Mouse (Mus musculus): ENCODE measurements around the gene G6pc3. TPM values are rescaled to one million over a fixed set of nuclear protein-coding genes. Genes with fewer than 3 reads are reported as not detected.

Gene G6pc3
- polyA plus RNA-seq, 1 experiment, result 21.2 TPM

DNA sequence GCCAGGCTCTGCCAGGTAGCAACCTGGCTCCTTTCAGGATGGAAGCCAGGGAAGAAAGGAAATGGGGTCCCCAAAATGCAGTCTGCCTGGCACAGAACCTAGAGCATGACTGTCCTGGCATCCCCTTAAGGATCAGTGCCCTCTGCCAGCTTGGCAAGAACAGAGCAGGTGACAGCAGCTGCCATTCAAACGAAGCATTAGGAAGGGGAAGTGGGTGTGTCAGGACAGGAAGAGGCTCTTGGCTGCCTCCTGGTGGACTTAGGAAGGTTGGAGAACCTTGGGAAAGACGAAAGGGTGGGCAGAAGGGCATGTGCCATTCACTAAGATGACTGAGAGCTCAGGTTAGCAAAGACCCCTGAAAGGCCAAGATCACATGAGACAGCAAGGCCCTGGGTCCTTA lies 20.3 kb downstream of the G6pc3 start:
- no peak for TF ChIP-seq GATA1 (IDR thresholded peaks at IDR 0.05; ENCODE audit: low read length)

GRCm38 (mm10) chr11:102210185-102210584 lies 20.8 kb downstream of the G6pc3 start:
- no peak for TF ChIP-seq GATA1 (IDR thresholded peaks at IDR 0.05; ENCODE audit: low read length)

DNA sequence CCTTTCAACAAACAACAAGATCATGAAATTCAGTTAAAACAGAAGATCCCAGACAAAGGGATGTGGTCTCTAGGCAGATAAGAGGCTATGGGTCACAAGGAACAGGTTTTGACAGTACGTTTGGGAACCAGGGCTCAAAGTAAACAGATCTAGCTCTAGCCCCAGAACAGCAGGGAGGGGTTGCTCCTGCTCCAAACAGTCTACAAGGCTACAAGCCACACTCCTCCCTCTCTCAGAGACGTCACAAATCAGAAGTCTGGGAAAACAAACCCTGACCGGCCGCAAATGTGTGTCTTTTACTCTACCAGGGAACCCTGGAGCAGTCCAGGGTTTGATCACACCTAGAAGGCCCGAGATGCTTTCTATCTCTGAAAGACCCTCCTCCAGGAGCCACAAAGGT lies 21.6 kb downstream of the G6pc3 start:
- no peak for TF ChIP-seq GATA1 (IDR thresholded peaks at IDR 0.05; ENCODE audit: low read length)

DNA sequence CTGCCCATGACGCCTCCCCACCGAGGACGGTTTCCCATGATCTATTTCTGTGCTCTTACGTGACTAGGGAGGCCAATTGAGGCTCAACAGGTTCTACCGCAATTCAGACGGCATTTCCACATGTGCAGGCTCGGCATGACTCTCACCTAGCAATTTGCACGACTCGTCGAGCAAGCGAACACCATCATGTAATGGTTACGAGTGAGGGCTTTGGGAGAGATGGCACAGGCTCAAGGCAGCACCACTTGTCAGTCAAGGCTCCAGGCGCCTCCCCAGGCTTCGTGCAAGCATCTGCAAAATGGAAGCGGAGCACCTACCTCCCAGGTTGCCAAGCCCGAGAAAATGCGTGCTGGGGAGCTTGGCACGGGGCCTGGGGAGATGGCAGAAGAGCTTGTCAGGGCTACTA lies 22.5 kb downstream of the G6pc3 start:
- no peak for TF ChIP-seq GATA1 (IDR thresholded peaks at IDR 0.05; ENCODE audit: low read length)

DNA sequence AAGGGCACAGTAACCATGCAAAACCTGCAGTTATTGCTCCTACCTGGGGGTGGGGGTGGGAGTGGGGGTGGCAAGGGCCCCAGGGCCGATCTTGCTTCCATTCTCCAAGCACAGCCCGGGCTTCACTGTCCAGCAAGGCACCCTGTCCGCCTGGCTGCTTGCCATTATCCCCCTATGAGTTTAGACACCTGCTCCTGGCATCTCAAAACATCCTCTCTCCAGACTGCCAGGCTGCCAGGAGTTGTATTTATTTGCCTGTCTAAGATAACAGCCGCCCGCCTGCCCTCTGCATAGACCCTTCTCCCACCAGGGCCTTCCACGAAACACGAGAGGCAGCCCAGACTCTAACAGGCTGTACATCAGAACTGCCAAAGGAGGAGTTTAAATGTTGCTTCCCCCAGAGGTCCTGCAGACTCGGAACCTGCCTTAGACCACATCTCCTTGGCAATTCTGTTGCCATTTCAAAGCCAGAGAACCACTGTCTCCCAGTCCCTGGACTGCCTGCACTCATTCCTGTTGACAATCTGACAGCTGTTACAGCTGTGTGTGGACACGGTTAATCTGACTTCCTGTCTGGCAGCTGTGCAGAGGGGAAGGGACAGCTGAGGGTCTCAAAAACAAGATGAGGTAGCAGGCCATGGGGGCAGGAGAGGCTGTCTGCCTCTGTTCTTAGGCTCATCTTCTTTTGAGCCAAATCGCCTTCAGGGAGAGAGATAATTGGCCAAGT lies 25.2 kb downstream of the G6pc3 start:
- TF ChIP-seq GATA1 (IDR thresholded peaks at IDR 0.05; ENCODE audit: low read length), result no peak

DNA sequence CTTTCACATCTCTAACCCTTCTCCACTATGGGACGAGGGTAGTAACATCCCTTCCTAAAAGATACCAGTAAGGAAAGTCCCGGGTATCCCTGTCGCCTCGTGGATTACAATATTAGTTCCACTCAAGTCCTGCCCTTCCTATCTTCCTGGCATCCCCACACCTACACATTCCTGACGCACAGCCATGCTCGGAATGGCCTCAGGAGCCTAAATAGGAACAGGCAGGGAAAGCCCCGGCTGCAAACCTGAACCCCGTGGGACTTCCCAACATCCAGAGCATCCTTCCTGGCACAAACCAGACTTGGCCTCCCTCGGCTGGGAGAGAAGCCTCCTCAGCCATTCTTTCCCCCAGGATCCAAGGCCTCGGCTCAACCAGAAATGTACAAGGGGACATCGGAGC lies 26.1 kb downstream of the G6pc3 start:
- TF ChIP-seq GATA1 (IDR thresholded peaks at IDR 0.05; ENCODE audit: low read length), result no peak

- TF ChIP-seq GATA1 (IDR thresholded peaks at IDR 0.05; ENCODE audit: low read length), result no peak
Measured at GRCm38 (mm10) chr11:102216056-102216885, 26.9 kb downstream of the G6pc3 start.

GRCm38 (mm10) chr11:102216886-102217240 lies 27.4 kb downstream of the G6pc3 start:
- TF ChIP-seq GATA1 (IDR thresholded peaks at IDR 0.05; ENCODE audit: low read length), result no peak

GRCm38 (mm10) chr11:102217396-102217795 lies 28.0 kb downstream of the G6pc3 start:
- no peak for TF ChIP-seq GATA1 (IDR thresholded peaks at IDR 0.05; ENCODE audit: low read length)

DNA sequence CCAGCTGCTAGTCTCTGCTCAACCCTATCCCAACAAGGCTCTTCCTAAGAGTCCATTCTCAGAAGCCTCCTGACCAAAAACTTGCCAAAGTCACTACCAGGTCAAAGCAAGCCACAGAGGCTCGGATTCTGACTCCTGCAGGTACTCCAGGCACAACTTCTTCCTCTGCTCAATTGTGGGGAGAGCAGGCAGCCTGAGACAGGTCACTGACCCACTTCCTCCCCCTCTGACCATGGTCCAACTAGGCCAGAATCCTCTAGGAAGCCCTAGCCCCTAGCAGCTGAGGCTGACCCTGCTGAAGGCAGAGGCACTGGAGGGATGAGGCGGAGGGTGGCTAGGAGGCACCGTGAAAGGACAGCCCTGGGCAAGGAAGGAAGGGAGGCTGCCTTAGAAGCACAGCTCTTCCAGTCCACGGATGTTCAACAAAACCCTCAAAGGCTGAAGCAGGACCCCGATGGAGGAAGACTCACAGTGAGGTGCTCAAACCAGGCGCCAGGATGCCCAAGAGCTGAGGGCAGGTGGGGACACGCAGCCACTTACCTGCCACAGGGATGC lies 28.5 kb downstream of the G6pc3 start:
- TF ChIP-seq GATA1 (IDR thresholded peaks at IDR 0.05; ENCODE audit: low read length), result no peak

DNA sequence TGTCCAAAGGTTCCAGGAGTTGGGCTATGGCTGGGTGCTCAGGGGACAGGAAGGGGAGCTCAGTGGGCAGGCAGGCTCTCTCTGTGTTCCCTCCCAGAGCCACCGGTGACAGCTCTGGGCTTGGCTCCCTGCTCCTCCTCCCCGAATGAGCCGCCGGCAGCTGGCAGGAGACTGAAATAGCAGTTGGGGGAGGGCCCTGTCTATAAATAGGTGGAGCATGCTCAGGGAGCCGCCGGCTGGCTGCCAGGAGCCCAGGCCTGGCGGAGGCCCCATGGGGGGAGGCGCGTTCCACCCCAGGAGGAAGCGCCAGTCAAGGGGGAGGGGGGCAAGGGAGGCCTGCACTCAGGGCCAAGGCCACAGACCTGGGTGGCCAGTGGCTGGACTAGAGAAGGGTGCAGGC lies 29.4 kb downstream of the G6pc3 start:
- no peak for TF ChIP-seq GATA1 (IDR thresholded peaks at IDR 0.05; ENCODE audit: low read length)

DNA sequence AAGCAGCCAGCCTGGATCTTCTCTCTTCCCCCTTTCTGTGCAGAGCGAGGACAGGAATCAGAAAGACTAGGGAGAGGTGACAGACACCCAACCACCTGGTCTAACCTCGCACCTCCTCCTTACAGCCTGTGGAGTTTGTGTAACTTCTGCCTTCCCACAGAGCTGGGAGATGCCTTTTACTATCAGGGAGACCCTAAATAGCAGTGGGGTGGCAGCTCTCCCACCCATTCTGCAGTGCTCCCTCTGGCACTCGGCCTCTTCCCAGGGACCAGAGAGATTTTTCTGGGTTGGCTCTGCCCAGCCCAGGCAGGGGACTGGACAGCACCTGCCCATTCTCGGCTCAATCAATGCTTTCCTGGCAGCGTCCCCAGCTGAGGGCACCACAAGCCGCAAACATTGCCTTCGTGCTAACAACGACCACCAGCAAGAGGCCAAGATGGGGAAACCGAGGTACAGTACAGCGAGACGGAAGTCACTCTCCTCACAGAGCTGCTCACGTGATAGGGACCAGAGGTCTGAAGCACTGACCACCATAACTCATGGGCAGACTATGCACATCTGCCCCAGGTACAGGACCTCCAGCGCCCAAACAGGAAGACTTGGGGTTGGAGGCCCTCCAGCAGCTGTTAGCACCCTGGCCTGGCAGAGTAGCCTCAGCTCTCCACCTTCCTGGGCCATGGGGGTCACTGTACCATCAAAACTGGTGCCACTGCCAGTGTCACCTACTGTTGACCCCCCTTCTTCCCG lies 30.0 kb downstream of the G6pc3 start:
- no peak for TF ChIP-seq GATA1 (IDR thresholded peaks at IDR 0.05; ENCODE audit: low read length)

- no peak for TF ChIP-seq GATA1 (IDR thresholded peaks at IDR 0.05; ENCODE audit: low read length)
Measured at GRCm38 (mm10) chr11:102219994-102220346, 30.6 kb downstream of the G6pc3 start.

GRCm38 (mm10) chr11:102220451-102220850 lies 31.0 kb downstream of the G6pc3 start:
- TF ChIP-seq GATA1 (IDR thresholded peaks at IDR 0.05; ENCODE audit: low read length), result no peak

GRCm38 (mm10) chr11:102221243-102221953 lies 32.0 kb downstream of the G6pc3 start:
- no peak for TF ChIP-seq GATA1 (IDR thresholded peaks at IDR 0.05; ENCODE audit: low read length)
